Mouse (Mus musculus) midbrain, embryonic 14.5 days (tissue): ENCODE data around the gene Dpm3. TPM values are rescaled to one million over a fixed set of nuclear protein-coding genes. Genes with fewer than 3 reads are reported as not detected.
A peak's percentile ranks its signal among the peaks of the same experiment; 100 is the strongest.
"Not testable (repeated sequence)": the region's sequence is repeated elsewhere in the genome, so short reads cannot be mapped to it uniquely, and the experiment has no call there.

Experiments used
- ATAC-seq: fragments of 200-750 bp; cut with Nextera tagmentation; 2 replicates; pipeline ENCODE4 v1.8.0; 2017; ENCODE audit warnings: moderate number of reproducible peaks, moderate library complexity; ENCODE audit not compliant: low FRiP score, low TSS enrichment
- DNase-seq: peaks from one replicate; pipeline ENCODE4 v3.0.0-alpha.2; 2015
- H3K27ac ChIP-seq: fragments of 300-500 bp; sonication (generic); replicated peaks from 2 replicates; pipeline ENCODE4 v1.5.1; 2014; ENCODE audit warnings: mild to moderate bottlenecking, low read depth, low read length, moderate library complexity
- H3K27me3 ChIP-seq: fragments of 300-500 bp; sonication (generic); 2 replicates; pipeline ENCODE4 v1.6.1; 2014; ENCODE audit warnings: low read length, control low read depth, mixed read lengths; ENCODE audit not compliant: control insufficient read depth, insufficient read depth
- H3K36me3 ChIP-seq: fragments of 300-500 bp; sonication (generic); 2 replicates; pipeline ENCODE4 v1.6.1; 2014; ENCODE audit warnings: low read length, control low read depth; ENCODE audit not compliant: control insufficient read depth, insufficient read depth
- H3K4me1 ChIP-seq: fragments of 300-500 bp; sonication (generic); 2 replicates; pipeline ENCODE4 v1.6.1; 2014; ENCODE audit warnings: mild to moderate bottlenecking, antibody characterized with exemption, low read length, control low read depth; ENCODE audit not compliant: control insufficient read depth, insufficient read depth
- H3K4me2 ChIP-seq: fragments of 300-500 bp; sonication (generic); 2 replicates; pipeline ENCODE4 v1.6.1; 2014; ENCODE audit warnings: mild to moderate bottlenecking, low read length, moderate library complexity
- H3K4me3 ChIP-seq: fragments of 300-500 bp; sonication (generic); replicated peaks from 2 replicates; pipeline ENCODE4 v1.5.1; 2014; ENCODE audit warnings: low read depth, low read length
- H3K9ac ChIP-seq: fragments of 300-500 bp; sonication (generic); replicated peaks from 2 replicates; pipeline ENCODE4 v1.6.1; 2014; ENCODE audit warnings: mild to moderate bottlenecking, low read length, moderate library complexity
- H3K9me3 ChIP-seq: fragments of 300-500 bp; sonication (generic); 2 replicates; pipeline ENCODE4 v1.6.1; 2016; ENCODE audit warnings: low read length, control low read depth, mixed read lengths; ENCODE audit not compliant: control insufficient read depth
- WGBS: fragments of 180-500 bp; shearing (Covaris S2); extraction: QIAGEN DNeasy Blood & Tissue Kit; methylation state at CpG from one replicate; pipeline ENCODE4 v1.1.7; 2014; 5-methylcytosine and 5-hydroxymethylcytosine counted together
- polyA plus RNA-seq: library from polyadenylated mRNA; unstranded; fragments of >200 nt; fragmentation: Nextera tagmentation; extraction: Ambion mirVana; gene quantifications from 2 replicates; pipeline ENCODE4 v1.2.1, GENCODE M21; 2014

Dpm3 gene
- polyA plus RNA-seq: 71.6 and 84.1 TPM in 2 replicates

- Histone ChIP-seq H3K9ac (no peak within 1 kb of the TSS), H3K4me1 (no peaks in the 10 kb centered on the region), H3K36me3 (no peaks in the 10 kb centered on the region), H3K4me3 (no peak within 1 kb of the TSS), H3K4me2 (no peak within 1 kb of the TSS), H3K9me3 (no peaks in the 10 kb centered on the region), H3K27me3 (no peaks in the 10 kb centered on the region), H3K27ac (no peak within 1 kb of the TSS)
- DNase-seq (no peak), ATAC-seq (no peak)
- 53% methylated on average over 7 of the region's 7 CpGs for WGBS
These were observed at the start of gene Dpm3 for GRCm38 (mm10) chr3:89259076-89259475. Gene Dpm3 (plus strand): TSS chr3:89259358.

- Histone ChIP-seq H3K27ac (no peak overlapping the region), H3K9me3 (no peaks in the 10 kb centered on the region), H3K4me1 (peaks cover 14% of the 10 kb centered on the region), H3K4me3 (no peak overlapping the region), H3K9ac (no peak overlapping the region), H3K36me3 (peaks cover 54% of the 10 kb centered on the region), H3K4me2 (no peak overlapping the region), H3K27me3 (no peaks in the 10 kb centered on the region)
- ATAC-seq (no peak), DNase-seq (no peak)
- WGBS: 91% methylated on average over 7 of the region's 7 CpGs
These were observed 49.4 kb upstream of the Dpm3 start for GRCm38 (mm10) chr3:89209731-89210130.

- Histone ChIP-seq H3K27ac (no peak overlapping the region), H3K9ac (no peak overlapping the region), H3K9me3 (no peaks in the 10 kb centered on the region), H3K4me3 (no peak overlapping the region), H3K27me3 (no peaks in the 10 kb centered on the region), H3K4me2 (no peak overlapping the region), H3K36me3 (peaks cover 54% of the 10 kb centered on the region), H3K4me1 (peaks cover 18% of the 10 kb centered on the region)
- WGBS: 90% methylated on average over 13 of the region's 13 CpGs
- DNase-seq: no peak
- no peak for ATAC-seq
These were observed 49.0 kb upstream of the Dpm3 start for GRCm38 (mm10) chr3:89210162-89210561.

- H3K27ac ChIP-seq: no peak overlapping the region
- DNase-seq (no peak), ATAC-seq (no peak)
- no peak overlapping the region for H3K9ac ChIP-seq
- 84% methylated on average over 7 of the region's 7 CpGs for WGBS
- no peak overlapping the region for H3K4me2 ChIP-seq
- H3K9me3 ChIP-seq: no peaks in the 10 kb centered on the region
- H3K36me3 ChIP-seq: peaks cover 50% of the 10 kb centered on the region
- H3K4me3 ChIP-seq: no peak overlapping the region
- no peaks in the 10 kb centered on the region for H3K27me3 ChIP-seq
- H3K4me1 ChIP-seq: peaks cover 24% of the 10 kb centered on the region
These were observed 48.4 kb upstream of the Dpm3 start for GRCm38 (mm10) chr3:89210731-89211130.

GRCm38 (mm10) chr3:89213803-89214530, 45.2 kb upstream of the Dpm3 start:
- WGBS: under 1% methylated on average over 69 of the region's 69 CpGs
- Histone ChIP-seq H3K4me3 (peak overlapping the region; percentile 70), H3K4me1 (peaks cover 30% of the 10 kb centered on the region), H3K27ac (peak overlapping the region; percentile 98), H3K9me3 (no peaks in the 10 kb centered on the region), H3K27me3 (no peaks in the 10 kb centered on the region), H3K4me2 (peak overlapping the region; percentile 83), H3K9ac (peak overlapping the region; percentile 73), H3K36me3 (peaks cover 23% of the 10 kb centered on the region)
- DNase-seq (peak; percentile 97), ATAC-seq (peak; percentile 88)

- Histone ChIP-seq H3K4me1 (peaks cover 30% of the 10 kb centered on the region), H3K4me3 (peak within 1 kb of the TSS; percentile 70), H3K27me3 (no peaks in the 10 kb centered on the region), H3K9me3 (no peaks in the 10 kb centered on the region), H3K9ac (peak within 1 kb of the TSS; percentile 73), H3K36me3 (peaks cover 14% of the 10 kb centered on the region), H3K27ac (peak within 1 kb of the TSS; percentile 98), H3K4me2 (peak within 1 kb of the TSS; percentile 83)
- WGBS: under 1% methylated on average over 17 of the region's 19 CpGs
- ATAC-seq (peak; percentile 9; the same call in 1 of the 2 replicates), DNase-seq (peak; percentile 81)
These were observed 44.3 kb upstream of the Dpm3 start, which contains the start of gene Thbs3 for GRCm38 (mm10) chr3:89214681-89215411. Gene Thbs3 (plus strand): TSS chr3:89215180.

GRCm38 (mm10) chr3:89215853-89216252, 43.3 kb upstream of the Dpm3 start:
- no peaks in the 10 kb centered on the region for H3K27me3 ChIP-seq
- WGBS: 1% methylated on average over 6 of the region's 6 CpGs
- peaks cover 5% of the 10 kb centered on the region; the same call in 1 of the 2 replicates for H3K36me3 ChIP-seq
- H3K4me1 ChIP-seq: peaks cover 30% of the 10 kb centered on the region
- H3K9me3 ChIP-seq: no peaks in the 10 kb centered on the region
- peak overlapping the region; percentile 70 for H3K4me3 ChIP-seq
- peak overlapping the region; percentile 98 for H3K27ac ChIP-seq
- peak; percentile 96 for DNase-seq
- ATAC-seq: peak; percentile 32
- H3K9ac ChIP-seq: peak overlapping the region; percentile 73
- H3K4me2 ChIP-seq: peak overlapping the region; percentile 83

- not testable (repeated sequence) for H3K4me3 ChIP-seq, H3K9me3 ChIP-seq, H3K27ac ChIP-seq, DNase-seq, ATAC-seq, H3K36me3 ChIP-seq, H3K9ac ChIP-seq, H3K27me3 ChIP-seq
- H3K4me2 ChIP-seq: peak overlapping the region; percentile 83; the same call in 1 of the 2 replicates
- WGBS: 74% methylated on average over 7 of the region's 7 CpGs
- H3K4me1 ChIP-seq: peaks cover 30% of the 10 kb centered on the region
These were observed 42.8 kb upstream of the Dpm3 start for GRCm38 (mm10) chr3:89216407-89216806.
